Mouse (Mus musculus) megakaryocyte, embryonic 14.5 days (primary cell): ENCODE data around the gene Selp. TPM values are rescaled to one million over a fixed set of nuclear protein-coding genes. Genes with fewer than 3 reads are reported as not detected.

Source experiments
- H3K27me3 ChIP-seq: replicated peaks from 2 replicates; pipeline ENCODE3; 2012; ENCODE audit warnings: inconsistent platforms
- H3K36me3 ChIP-seq: replicated peaks from 2 replicates; pipeline ENCODE3; 2012; ENCODE audit warnings: low read length, inconsistent platforms, mixed read lengths
- H3K4me1 ChIP-seq: 2 replicates; pipeline ENCODE4 v1.6.1; 2012; ENCODE audit warnings: inconsistent platforms
- H3K4me3 ChIP-seq: replicated peaks from 2 replicates; pipeline ENCODE3; 2012; ENCODE audit warnings: moderate library complexity, mild to moderate bottlenecking, inconsistent platforms
- H3K9me3 ChIP-seq: 2 replicates; pipeline ENCODE4 v1.6.1; 2012; ENCODE audit warnings: inconsistent platforms
- FLI1 ChIP-seq: IDR thresholded peaks from 2 replicates; pipeline ENCODE4 v1.6.1; 2012; ENCODE audit warnings: low read length, inconsistent platforms, mixed read lengths
- GATA1 ChIP-seq: IDR thresholded peaks from 3 replicates; pipeline ENCODE4 v1.6.1; 2012; ENCODE audit warnings: mixed read lengths, low read length, inconsistent platforms, borderline replicate concordance
- polyA plus RNA-seq: library from polyadenylated mRNA; stranded (reverse); fragments of >175 nt; gene quantifications from 2 replicates; pipeline ENCODE4 v1.2.3, GENCODE M21; 2012; ENCODE audit warnings: low replicate concordance; ENCODE audit not compliant: insufficient read depth

Gene Selp
- polyA plus RNA-seq, 1 experiment = 197 TPM

DNA sequence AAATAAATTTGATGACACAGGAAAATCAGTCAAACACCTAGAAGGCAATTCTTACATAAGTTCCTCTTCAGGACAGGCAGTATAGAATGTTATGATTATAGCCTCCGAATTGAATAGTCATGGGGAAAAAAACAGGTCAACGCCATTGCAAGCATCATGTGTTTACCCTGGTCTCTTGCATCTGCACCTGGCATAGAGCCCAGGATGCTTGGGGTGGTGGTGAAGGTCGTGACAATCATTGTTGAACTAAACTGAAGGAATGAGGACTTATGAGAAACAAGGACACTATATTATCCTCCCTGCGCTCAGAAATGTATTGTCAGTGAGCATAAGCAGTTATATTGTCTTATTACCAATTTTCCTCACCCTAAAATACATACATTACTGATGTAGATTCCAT, 53.8 kb downstream of the Selp start:
- peaks cover 67% of the 10 kb centered on the region for H3K36me3 ChIP-seq
- peaks cover 15% of the 10 kb centered on the region for H3K4me1 ChIP-seq
- TF ChIP-seq FLI1 (no peak), GATA1 (no peak)
- peaks cover 4% of the 10 kb centered on the region; the same call in 1 of the 2 replicates for H3K9me3 ChIP-seq
- H3K27me3 ChIP-seq = no peaks in the 10 kb centered on the region
- H3K4me3 ChIP-seq = no peak overlapping the region

GRCm38 (mm10) chr1:164170434-164170833, 55.4 kb downstream of the Selp start:
- no peaks in the 10 kb centered on the region for H3K27me3 ChIP-seq
- H3K4me1 ChIP-seq = peaks cover 16% of the 10 kb centered on the region
- H3K9me3 ChIP-seq = peaks cover 4% of the 10 kb centered on the region; the same call in 1 of the 2 replicates
- TF ChIP-seq GATA1 = no peak
- TF ChIP-seq FLI1 = no peak
- H3K36me3 ChIP-seq = peaks cover 75% of the 10 kb centered on the region
- no peak overlapping the region for H3K4me3 ChIP-seq

DNA sequence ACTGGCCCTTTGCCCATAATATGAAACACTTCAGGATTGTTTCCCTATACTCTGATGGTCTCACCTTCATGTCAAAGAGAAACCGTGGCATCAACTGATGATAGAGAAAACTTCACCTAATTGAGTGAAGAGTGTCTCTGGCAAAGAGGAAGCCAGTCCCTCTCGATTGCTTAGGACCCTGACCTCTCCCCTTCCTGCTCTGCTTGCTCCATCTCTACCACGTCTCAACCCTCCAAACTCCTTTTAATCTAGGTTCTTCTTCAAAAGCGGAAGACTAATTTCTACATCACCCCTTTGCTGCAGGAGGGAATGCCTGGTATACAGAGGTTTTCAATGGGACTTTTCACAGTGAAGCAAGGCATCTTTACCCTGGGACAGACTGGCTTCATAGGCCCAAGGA, 58.1 kb downstream of the Selp start:
- Histone ChIP-seq H3K4me1 (peaks cover 21% of the 10 kb centered on the region), H3K36me3 (peaks cover 95% of the 10 kb centered on the region), H3K27me3 (no peaks in the 10 kb centered on the region), H3K4me3 (no peak overlapping the region), H3K9me3 (peaks cover 4% of the 10 kb centered on the region; the same call in 1 of the 2 replicates)
- TF ChIP-seq GATA1 = no peak
- no peak for TF ChIP-seq FLI1

- Histone ChIP-seq H3K9me3 (peaks cover 4% of the 10 kb centered on the region; the same call in 1 of the 2 replicates), H3K27me3 (no peaks in the 10 kb centered on the region), H3K4me3 (no peak overlapping the region), H3K4me1 (peaks cover 24% of the 10 kb centered on the region), H3K36me3 (peaks cover 97% of the 10 kb centered on the region)
- no peak for TF ChIP-seq FLI1
- TF ChIP-seq GATA1 = no peak
Measured at GRCm38 (mm10) chr1:164176856-164177255, 61.8 kb downstream of the Selp start.

GRCm38 (mm10) chr1:164178429-164178828, 63.4 kb downstream of the Selp start:
- peaks cover 98% of the 10 kb centered on the region for H3K36me3 ChIP-seq
- peaks cover 33% of the 10 kb centered on the region for H3K4me1 ChIP-seq
- no peak for TF ChIP-seq FLI1
- no peak for TF ChIP-seq GATA1
- H3K4me3 ChIP-seq = no peak overlapping the region
- no peaks in the 10 kb centered on the region for H3K27me3 ChIP-seq
- no peaks in the 10 kb centered on the region for H3K9me3 ChIP-seq

- Histone ChIP-seq H3K9me3 (no peaks in the 10 kb centered on the region), H3K4me1 (peaks cover 27% of the 10 kb centered on the region), H3K27me3 (no peaks in the 10 kb centered on the region), H3K36me3 (peaks cover 97% of the 10 kb centered on the region), H3K4me3 (peak overlapping the region; percentile 86)
- TF ChIP-seq FLI1 (no peak), GATA1 (no peak)
Measured at GRCm38 (mm10) chr1:164184142-164184870, 69.2 kb downstream of the Selp start.

- H3K4me3 ChIP-seq = no peak overlapping the region
- H3K27me3 ChIP-seq = no peaks in the 10 kb centered on the region
- H3K4me1 ChIP-seq = peaks cover 21% of the 10 kb centered on the region
- H3K9me3 ChIP-seq = no peaks in the 10 kb centered on the region
- peaks cover 96% of the 10 kb centered on the region for H3K36me3 ChIP-seq
- TF ChIP-seq GATA1 (no peak), FLI1 (no peak)
Measured at GRCm38 (mm10) chr1:164184871-164185223, 69.8 kb downstream of the Selp start.

DNA sequence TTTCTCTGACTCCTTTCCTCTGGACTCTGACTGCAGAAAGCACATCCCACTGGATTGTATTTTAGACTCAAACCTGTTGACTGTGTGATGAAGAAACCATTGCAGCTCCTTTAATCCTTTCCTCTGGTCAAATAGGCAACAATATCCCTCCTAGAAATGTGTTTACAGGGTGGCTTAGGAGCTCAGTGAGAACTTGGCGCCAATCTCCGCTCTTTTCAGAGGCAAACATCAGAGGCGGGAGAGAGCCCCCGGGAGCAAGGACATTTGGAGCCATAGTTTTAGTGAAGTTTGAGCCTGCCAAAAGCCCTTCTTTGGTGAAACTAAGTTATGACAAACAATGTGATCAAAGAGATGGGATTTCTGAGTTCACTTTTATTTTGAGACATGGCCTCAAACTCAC, 70.3 kb downstream of the Selp start:
- Histone ChIP-seq H3K27me3 (no peaks in the 10 kb centered on the region), H3K4me1 (peaks cover 18% of the 10 kb centered on the region)
- TF ChIP-seq FLI1 = no peak

DNA sequence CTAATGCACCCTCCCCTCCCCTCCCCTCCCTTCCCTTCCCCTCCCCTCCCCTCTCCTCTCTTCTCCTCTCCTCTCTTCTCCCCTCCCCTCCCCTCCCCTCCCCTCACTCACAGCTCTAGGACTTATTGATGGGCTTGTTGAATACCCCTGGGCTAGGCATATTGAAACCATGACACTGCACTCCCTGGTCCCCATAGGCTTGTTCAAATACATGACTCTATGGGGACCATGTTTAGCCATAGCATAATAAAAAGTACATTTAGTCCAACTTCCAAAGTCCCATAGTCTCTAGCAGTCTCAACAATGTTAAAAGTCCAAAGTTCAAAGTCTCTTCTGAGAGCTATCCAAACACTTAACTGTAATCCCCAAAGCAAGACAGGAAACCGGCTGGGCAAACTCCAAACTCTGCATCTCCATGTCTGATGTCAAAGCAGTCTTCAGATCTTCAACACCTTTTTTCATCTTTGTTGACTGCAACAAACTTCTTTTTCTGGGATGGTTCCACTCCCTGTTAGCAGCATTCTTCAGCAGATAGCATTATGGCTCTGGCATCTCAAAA, 72.0 kb downstream of the Selp start:
- H3K4me3 ChIP-seq = no peak overlapping the region
- H3K9me3 ChIP-seq = no peaks in the 10 kb centered on the region
- peaks cover 18% of the 10 kb centered on the region for H3K4me1 ChIP-seq
- no peaks in the 10 kb centered on the region for H3K27me3 ChIP-seq
- TF ChIP-seq FLI1 (no peak), GATA1 (no peak)
- H3K36me3 ChIP-seq = peaks cover 94% of the 10 kb centered on the region

More for the DNA sequence above, 70.3 kb downstream of the Selp start:
- no peak overlapping the region for H3K4me3 ChIP-seq
- no peaks in the 10 kb centered on the region for H3K9me3 ChIP-seq
- H3K36me3 ChIP-seq = peaks cover 96% of the 10 kb centered on the region

GRCm38 (mm10) chr1:164199551-164199950, 84.5 kb downstream of the Selp start:
- Histone ChIP-seq H3K4me1 (peaks cover 8% of the 10 kb centered on the region), H3K4me3 (no peak overlapping the region), H3K9me3 (no peaks in the 10 kb centered on the region), H3K36me3 (peaks cover 93% of the 10 kb centered on the region), H3K27me3 (no peaks in the 10 kb centered on the region)
- no peak for TF ChIP-seq FLI1
- no peak for TF ChIP-seq GATA1

Other genes with a start within 250 kb of the Selp start
- 1.5 and 3.5 TPM in 2 replicates for gene Scyl3, start 186.2 kb upstream of the Selp start, polyA plus RNA-seq
- 0.44 TPM in 1 of 2 replicates, not detected in the other for gene BC055324, start 120.5 kb upstream of the Selp start, polyA plus RNA-seq
- gene Mettl18, start 120.4 kb upstream of the Selp start, polyA plus RNA-seq = 0.41 TPM in 1 of 2 replicates, not detected in the other
- not detected in 2 replicates for gene Sele, start 67.0 kb upstream of the Selp start, polyA plus RNA-seq
- 1.9 TPM in 1 of 2 replicates, not detected in the other for gene Sell, start 53.3 kb upstream of the Selp start, polyA plus RNA-seq
- 2.2 and 15.1 TPM in 2 replicates for gene F5, start 36.6 kb downstream of the Selp start, polyA plus RNA-seq
- gene Slc19a2, start 133.8 kb downstream of the Selp start, polyA plus RNA-seq = 7.3 and 23.4 TPM in 2 replicates
- gene Ccdc181, start 160.3 kb downstream of the Selp start, polyA plus RNA-seq = 3.5 TPM in 1 of 2 replicates, not detected in the other
- gene Nme7, start 188.9 kb downstream of the Selp start, polyA plus RNA-seq = 0.86 and 5.1 TPM in 2 replicates
- 2.1 TPM in 1 of 2 replicates, not detected in the other for gene Blzf1, start 192.2 kb downstream of the Selp start, polyA plus RNA-seq